Mouse (Mus musculus): Measurements from ENCODE around the gene Nt5dc3.

Gene Nt5dc3

GRCm38 (mm10) chr10:86872591-86872990 lies 93.8 kb downstream of the Nt5dc3 start:
- DNase-seq (ENCODE audit: low read depth, low spot score): no peak

GRCm38 (mm10) chr10:86878721-86879120 lies 99.9 kb downstream of the Nt5dc3 start:
- DNase-seq (ENCODE audit: low read depth, low spot score): no peak

GRCm38 (mm10) chr10:86880071-86880806 lies 101.4 kb downstream of the Nt5dc3 start:
- no peak for DNase-seq (ENCODE audit: low read depth, low spot score)

- no peak for DNase-seq (ENCODE audit: low read depth, low spot score)
These were observed 102.6 kb downstream of the Nt5dc3 start for GRCm38 (mm10) chr10:86881448-86881847.

- no peak for DNase-seq (ENCODE audit: low read depth, low spot score)
These were observed 107.6 kb downstream of the Nt5dc3 start for GRCm38 (mm10) chr10:86886434-86886833.

Measured in retina, postnatal 7 days (tissue).